Mouse (Mus musculus): Measurements from ENCODE around the gene Nxpe4. TPM values are rescaled to one million over a fixed set of nuclear protein-coding genes. Genes with fewer than 3 reads are reported as not detected.
A peak's percentile ranks its signal among the peaks of the same experiment; 100 is the strongest.
"Not testable (repeated sequence)": the region's sequence is repeated elsewhere in the genome, so short reads cannot be mapped to it uniquely, and the experiment has no call there.

Gene Nxpe4
- polyA plus RNA-seq, 1 experiment from 2014 or later: 7.9 TPM

- Histone ChIP-seq H3K9me3 (ENCODE audit: control insufficient read depth, low read length) (no peaks in the 10 kb centered on the region), H3K4me3 (ENCODE audit: low read depth, low read length) (peak overlapping the region; percentile 41), H3K27ac (ENCODE audit: low read depth, low read length) (no peak overlapping the region), H3K27me3 (ENCODE audit: control insufficient read depth, insufficient read depth, low read length) (no peaks in the 10 kb centered on the region), H3K4me1 (replicated peaks; ENCODE audit: control insufficient read depth, insufficient read depth, low read length) (peaks cover 2% of the 10 kb centered on the region; the same call in 1 of the 2 replicates), H3K9ac (ENCODE audit: low read length) (peak overlapping the region; percentile 61), H3K36me3 (ENCODE audit: control insufficient read depth, insufficient read depth, low read length) (no peaks in the 10 kb centered on the region), H3K4me2 (ENCODE audit: low read depth, low read length, severe bottlenecking) (peak overlapping the region; percentile 93)
- peak; percentile 88 for ATAC-seq (replicated peaks; ENCODE audit: low FRiP score)
- WGBS: 15% methylated on average over 21 of the region's 21 CpGs
- peak; percentile 92 for DNase-seq (ENCODE audit: low spot score)
These were observed 104.6 kb downstream of the Nxpe4 start for GRCm38 (mm10) chr9:48266286-48267027.

GRCm38 (mm10) chr9:48267028-48267441, 105.2 kb downstream of the Nxpe4 start:
- peak; percentile 78 for DNase-seq (ENCODE audit: low spot score)
- Histone ChIP-seq H3K4me2 (ENCODE audit: low read depth, low read length, severe bottlenecking) (peak overlapping the region; percentile 93), H3K36me3 (ENCODE audit: control insufficient read depth, insufficient read depth, low read length) (no peaks in the 10 kb centered on the region), H3K9ac (ENCODE audit: low read length) (peak overlapping the region; percentile 61), H3K27me3 (ENCODE audit: control insufficient read depth, insufficient read depth, low read length) (no peaks in the 10 kb centered on the region), H3K27ac (ENCODE audit: low read depth, low read length) (no peak overlapping the region), H3K9me3 (ENCODE audit: control insufficient read depth, low read length) (no peaks in the 10 kb centered on the region), H3K4me1 (replicated peaks; ENCODE audit: control insufficient read depth, insufficient read depth, low read length) (peaks cover 2% of the 10 kb centered on the region; the same call in 1 of the 2 replicates), H3K4me3 (ENCODE audit: low read depth, low read length) (peak overlapping the region; percentile 41)
- WGBS: under 1% methylated on average over 16 of the region's 16 CpGs
- ATAC-seq (replicated peaks; ENCODE audit: low FRiP score): peak; percentile 87

- WGBS: 89% methylated on average over 1 of the region's 1 CpGs
- no peak for ATAC-seq (replicated peaks; ENCODE audit: low FRiP score)
These were observed 106.1 kb downstream of the Nxpe4 start for GRCm38 (mm10) chr9:48267960-48268359.

GRCm38 (mm10) chr9:48276831-48277230, 115.0 kb downstream of the Nxpe4 start:
- no peaks in the 10 kb centered on the region for H3K9me3 ChIP-seq (ENCODE audit: control insufficient read depth, low read length)
- H3K4me2 ChIP-seq (ENCODE audit: low read depth, low read length, severe bottlenecking): no peak overlapping the region
- ATAC-seq (replicated peaks; ENCODE audit: low FRiP score): no peak
- no peak for DNase-seq (ENCODE audit: low spot score)
- H3K9ac ChIP-seq (ENCODE audit: low read length): no peak overlapping the region
- no peak overlapping the region for H3K4me3 ChIP-seq (ENCODE audit: low read depth, low read length)
- no peaks in the 10 kb centered on the region for H3K36me3 ChIP-seq (ENCODE audit: control insufficient read depth, insufficient read depth, low read length)
- no peaks in the 10 kb centered on the region for H3K27me3 ChIP-seq (ENCODE audit: control insufficient read depth, insufficient read depth, low read length)
- WGBS: 94% methylated on average over 15 of the region's 15 CpGs
- H3K4me1 ChIP-seq (replicated peaks; ENCODE audit: control insufficient read depth, insufficient read depth, low read length): no peaks in the 10 kb centered on the region
- no peak overlapping the region for H3K27ac ChIP-seq (ENCODE audit: low read depth, low read length)

More at GRCm38 (mm10) chr9:48267960-48268359, 106.1 kb downstream of the Nxpe4 start:
- no peak overlapping the region for H3K4me2 ChIP-seq (ENCODE audit: low read depth, low read length, severe bottlenecking)
- H3K4me1 ChIP-seq (replicated peaks; ENCODE audit: control insufficient read depth, insufficient read depth, low read length): peaks cover 2% of the 10 kb centered on the region; the same call in 1 of the 2 replicates
- H3K4me3 ChIP-seq (ENCODE audit: low read depth, low read length): no peak overlapping the region
- H3K36me3 ChIP-seq (ENCODE audit: control insufficient read depth, insufficient read depth, low read length): no peaks in the 10 kb centered on the region
- no peaks in the 10 kb centered on the region for H3K9me3 ChIP-seq (ENCODE audit: control insufficient read depth, low read length)
- no peak for DNase-seq (ENCODE audit: low spot score)
- no peak overlapping the region for H3K9ac ChIP-seq (ENCODE audit: low read length)
- no peak overlapping the region for H3K27ac ChIP-seq (ENCODE audit: low read depth, low read length)
- H3K27me3 ChIP-seq (ENCODE audit: control insufficient read depth, insufficient read depth, low read length): no peaks in the 10 kb centered on the region

- no peaks in the 10 kb centered on the region for H3K4me1 ChIP-seq (replicated peaks; ENCODE audit: control insufficient read depth, insufficient read depth, low read length)
- H3K9me3 ChIP-seq (ENCODE audit: control insufficient read depth, low read length): no peaks in the 10 kb centered on the region
- H3K4me2 ChIP-seq (ENCODE audit: low read depth, low read length, severe bottlenecking): no peak overlapping the region
- no peak overlapping the region for H3K4me3 ChIP-seq (ENCODE audit: low read depth, low read length)
- H3K36me3 ChIP-seq (ENCODE audit: control insufficient read depth, insufficient read depth, low read length): no peaks in the 10 kb centered on the region
- H3K27me3 ChIP-seq (ENCODE audit: control insufficient read depth, insufficient read depth, low read length): no peaks in the 10 kb centered on the region
- DNase-seq (ENCODE audit: low spot score) (no peak), ATAC-seq (replicated peaks; ENCODE audit: low FRiP score) (no peak)
- no peak overlapping the region for H3K9ac ChIP-seq (ENCODE audit: low read length)
- no peak overlapping the region for H3K27ac ChIP-seq (ENCODE audit: low read depth, low read length)
- WGBS: 89% methylated on average over 8 of the region's 8 CpGs
These were observed 122.4 kb downstream of the Nxpe4 start for GRCm38 (mm10) chr9:48284221-48284620.

- DNase-seq (ENCODE audit: low spot score) (no peak), ATAC-seq (replicated peaks; ENCODE audit: low FRiP score) (no peak)
- H3K4me3 ChIP-seq (ENCODE audit: low read depth, low read length): no peak overlapping the region
- no peak overlapping the region for H3K9ac ChIP-seq (ENCODE audit: low read length)
- H3K4me1 ChIP-seq (replicated peaks; ENCODE audit: control insufficient read depth, insufficient read depth, low read length): no peaks in the 10 kb centered on the region
- no peak overlapping the region for H3K27ac ChIP-seq (ENCODE audit: low read depth, low read length)
- no peak overlapping the region for H3K4me2 ChIP-seq (ENCODE audit: low read depth, low read length, severe bottlenecking)
- no peaks in the 10 kb centered on the region for H3K9me3 ChIP-seq (ENCODE audit: control insufficient read depth, low read length)
- H3K27me3 ChIP-seq (ENCODE audit: control insufficient read depth, insufficient read depth, low read length): no peaks in the 10 kb centered on the region
- 91% methylated on average over 1 of the region's 1 CpGs for WGBS
- H3K36me3 ChIP-seq (ENCODE audit: control insufficient read depth, insufficient read depth, low read length): no peaks in the 10 kb centered on the region
These were observed 128.5 kb downstream of the Nxpe4 start for GRCm38 (mm10) chr9:48290281-48290680.

- 62% methylated on average over 2 of the region's 2 CpGs for WGBS
- ATAC-seq (replicated peaks; ENCODE audit: low FRiP score): no peak
- H3K9ac ChIP-seq (ENCODE audit: low read length): no peak overlapping the region
- no peaks in the 10 kb centered on the region for H3K9me3 ChIP-seq (ENCODE audit: control insufficient read depth, low read length)
- H3K27me3 ChIP-seq (ENCODE audit: control insufficient read depth, insufficient read depth, low read length): no peaks in the 10 kb centered on the region
- H3K4me2 ChIP-seq (ENCODE audit: low read depth, low read length, severe bottlenecking): no peak overlapping the region
- H3K36me3 ChIP-seq (ENCODE audit: control insufficient read depth, insufficient read depth, low read length): no peaks in the 10 kb centered on the region
- no peaks in the 10 kb centered on the region for H3K4me1 ChIP-seq (replicated peaks; ENCODE audit: control insufficient read depth, insufficient read depth, low read length)
- no peak for DNase-seq (ENCODE audit: low spot score)
- no peak overlapping the region for H3K27ac ChIP-seq (ENCODE audit: low read depth, low read length)
- H3K4me3 ChIP-seq (ENCODE audit: low read depth, low read length): no peak overlapping the region
These were observed 132.9 kb downstream of the Nxpe4 start for GRCm38 (mm10) chr9:48294754-48295153.

GRCm38 (mm10) chr9:48298983-48299382, 137.2 kb downstream of the Nxpe4 start:
- no peaks in the 10 kb centered on the region for H3K9me3 ChIP-seq (ENCODE audit: control insufficient read depth, low read length)
- H3K9ac ChIP-seq (ENCODE audit: low read length): no peak overlapping the region
- no peak overlapping the region for H3K4me3 ChIP-seq (ENCODE audit: low read depth, low read length)
- no peak overlapping the region for H3K27ac ChIP-seq (ENCODE audit: low read depth, low read length)
- no peak overlapping the region for H3K4me2 ChIP-seq (ENCODE audit: low read depth, low read length, severe bottlenecking)
- DNase-seq (ENCODE audit: low spot score) (no peak), ATAC-seq (replicated peaks; ENCODE audit: low FRiP score) (no peak)
- H3K4me1 ChIP-seq (replicated peaks; ENCODE audit: control insufficient read depth, insufficient read depth, low read length): 0 out of 2 replicates have a peak, but pooled peaks cover 2% of the 10 kb centered on the region
- no peaks in the 10 kb centered on the region for H3K36me3 ChIP-seq (ENCODE audit: control insufficient read depth, insufficient read depth, low read length)
- WGBS: 94% methylated on average over 7 of the region's 7 CpGs
- no peaks in the 10 kb centered on the region for H3K27me3 ChIP-seq (ENCODE audit: control insufficient read depth, insufficient read depth, low read length)

GRCm38 (mm10) chr9:48303564-48303963, 141.7 kb downstream of the Nxpe4 start:
- not testable (repeated sequence) for H3K4me3 ChIP-seq (ENCODE audit: low read depth, low read length); H3K27ac ChIP-seq (ENCODE audit: low read depth, low read length); H3K9ac ChIP-seq (ENCODE audit: low read length); H3K4me2 ChIP-seq (ENCODE audit: low read depth, low read length, severe bottlenecking); DNase-seq (ENCODE audit: low spot score); H3K27me3 ChIP-seq (ENCODE audit: control insufficient read depth, insufficient read depth, low read length); ATAC-seq (replicated peaks; ENCODE audit: low FRiP score); H3K4me1 ChIP-seq (replicated peaks; ENCODE audit: control insufficient read depth, insufficient read depth, low read length); H3K9me3 ChIP-seq (ENCODE audit: control insufficient read depth, low read length); H3K36me3 ChIP-seq (ENCODE audit: control insufficient read depth, insufficient read depth, low read length)
- WGBS: 22% methylated on average over 5 of the region's 5 CpGs

All from forebrain, embryonic 11.5 days (tissue).